Mouse (Mus musculus) midbrain, postnatal 0 days (tissue): ENCODE measurements around the gene Cbx1. TPM values are rescaled to one million over a fixed set of nuclear protein-coding genes. Genes with fewer than 3 reads are reported as not detected.

Experiments
- ATAC-seq: fragments of 200-750 bp; cut with Nextera tagmentation; 2 replicates; pipeline ENCODE4 v1.8.0; 2017; ENCODE audit warnings: moderate number of reproducible peaks, mild to moderate bottlenecking, moderate TSS enrichment, moderate library complexity; ENCODE audit not compliant: low FRiP score
- DNase-seq: peaks from one replicate; pipeline ENCODE4 v3.0.0-alpha.2; 2015; ENCODE audit warnings: low spot score
- H3K27ac ChIP-seq: fragments of 300-500 bp; sonication (generic); 2 replicates; pipeline ENCODE4 v1.5.1; 2014; ENCODE audit warnings: low read depth, mild to moderate bottlenecking, low read length, mixed read lengths
- H3K27me3 ChIP-seq: fragments of 300-500 bp; sonication (generic); 2 replicates; pipeline ENCODE4 v1.6.1; 2014; ENCODE audit warnings: low read length, control low read depth, mixed read lengths; ENCODE audit not compliant: insufficient read depth
- H3K36me3 ChIP-seq: fragments of 300-500 bp; sonication (generic); 2 replicates; pipeline ENCODE4 v1.6.1; 2014; ENCODE audit warnings: low read length, control low read depth, mixed read lengths; ENCODE audit not compliant: insufficient read depth
- H3K4me1 ChIP-seq: fragments of 300-500 bp; sonication (generic); 2 replicates; pipeline ENCODE4 v1.6.1; 2014; ENCODE audit warnings: mild to moderate bottlenecking, control low read depth, antibody characterized with exemption, low read length, mixed read lengths; ENCODE audit not compliant: insufficient read depth
- H3K4me2 ChIP-seq: fragments of 300-500 bp; sonication (generic); 2 replicates; pipeline ENCODE4 v1.6.1; 2014; ENCODE audit warnings: low read depth, mild to moderate bottlenecking, low read length, mixed read lengths; ENCODE audit not compliant: poor library complexity, severe bottlenecking
- H3K4me3 ChIP-seq: fragments of 300-500 bp; sonication (generic); 2 replicates; pipeline ENCODE4 v1.5.1; 2014; ENCODE audit warnings: low read depth, mild to moderate bottlenecking, low read length, moderate library complexity
- H3K9ac ChIP-seq: fragments of 300-500 bp; sonication (generic); replicated peaks from 2 replicates; pipeline ENCODE4 v1.6.1; 2014; ENCODE audit warnings: mild to moderate bottlenecking, low read length, moderate library complexity, mixed read lengths; ENCODE audit not compliant: poor library complexity, severe bottlenecking
- H3K9me3 ChIP-seq: fragments of 300-500 bp; sonication (generic); 2 replicates; pipeline ENCODE4 v1.6.1; 2016; ENCODE audit warnings: low read length, control low read depth
- CTCF ChIP-seq: IDR thresholded peaks from 2 replicates; pipeline ENCODE4 v1.5.1; 2016; ENCODE audit warnings: antibody characterized with exemption, mild to moderate bottlenecking
- whole genome bisulfite sequencing: fragments of 180-500 bp; shearing (Covaris S2); extraction: QIAGEN DNeasy Blood & Tissue Kit; methylation state at CpG from one replicate; pipeline ENCODE4 v1.1.7; 2014; 5-methylcytosine and 5-hydroxymethylcytosine counted together
- polyA plus RNA-seq: library from polyadenylated mRNA; unstranded; fragments of >200 nt; fragmentation: Nextera tagmentation; extraction: Ambion mirVana; gene quantifications from 2 replicates; pipeline ENCODE4 v1.2.1, GENCODE M21; 2015
- total RNA-seq: library from RNA; depleted of rRNA; stranded (reverse); fragments of >200 nt; gene quantifications from 2 replicates; pipeline ENCODE4 v1.2.3, GENCODE M21; 2014

Gene Cbx1
- total and polyA plus RNA-seq, 2 experiments from 2014 or later: 29.0 to 53.2 TPM

DNA sequence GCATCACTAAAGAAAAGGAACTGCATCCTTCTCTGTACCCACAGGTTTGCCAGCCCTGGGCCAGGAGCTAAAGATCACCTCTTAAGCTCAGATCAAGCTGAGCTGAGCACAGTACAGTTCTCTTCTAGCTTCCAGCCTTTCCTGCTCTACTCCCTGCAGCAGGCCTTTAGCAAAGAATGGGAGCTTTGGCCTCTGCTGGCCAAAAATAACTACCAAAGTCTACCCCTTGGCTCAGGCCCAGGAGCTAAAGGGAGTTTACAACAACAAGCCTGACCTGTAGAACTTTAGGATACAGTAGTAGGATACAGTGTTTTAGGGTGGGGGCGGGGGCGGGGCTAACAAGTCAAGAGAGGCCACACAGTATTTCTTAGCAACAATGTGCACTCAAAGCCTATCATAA, 37.6 kb downstream of the Cbx1 start:
- Histone ChIP-seq H3K9ac (peak overlapping the region; percentile 34; the same call in 1 of the 2 replicates), H3K4me1 (peaks cover 25% of the 10 kb centered on the region), H3K27me3 (no peaks in the 10 kb centered on the region), H3K4me2 (peak overlapping the region; percentile 36), H3K27ac (no peak overlapping the region), H3K9me3 (no peaks in the 10 kb centered on the region), H3K36me3 (peaks cover 13% of the 10 kb centered on the region), H3K4me3 (no peak overlapping the region)
- WGBS: 84% methylated on average over 2 of the region's 2 CpGs
- ATAC-seq: no peak
- no peak for TF ChIP-seq CTCF
- DNase-seq: no peak

- 0 out of 2 replicates have a peak overlapping the region, but pooled peaks have one; percentile 1 for H3K4me3 ChIP-seq
- no peaks in the 10 kb centered on the region for H3K27me3 ChIP-seq
- H3K36me3 ChIP-seq: peaks cover 7% of the 10 kb centered on the region; the same call in 1 of the 2 replicates
- TF ChIP-seq CTCF: no peak
- H3K27ac ChIP-seq: no peak overlapping the region
- ATAC-seq (no peak), DNase-seq (no peak)
- no peaks in the 10 kb centered on the region for H3K9me3 ChIP-seq
- peak overlapping the region; percentile 34; the same call in 1 of the 2 replicates for H3K9ac ChIP-seq
- peak overlapping the region; percentile 36; the same call in 1 of the 2 replicates for H3K4me2 ChIP-seq
- 79% methylated on average over 12 of the region's 12 CpGs for WGBS
- peaks cover 25% of the 10 kb centered on the region for H3K4me1 ChIP-seq
These were observed 38.2 kb downstream of the Cbx1 start for GRCm38 (mm10) chr11:96827062-96827581.

DNA sequence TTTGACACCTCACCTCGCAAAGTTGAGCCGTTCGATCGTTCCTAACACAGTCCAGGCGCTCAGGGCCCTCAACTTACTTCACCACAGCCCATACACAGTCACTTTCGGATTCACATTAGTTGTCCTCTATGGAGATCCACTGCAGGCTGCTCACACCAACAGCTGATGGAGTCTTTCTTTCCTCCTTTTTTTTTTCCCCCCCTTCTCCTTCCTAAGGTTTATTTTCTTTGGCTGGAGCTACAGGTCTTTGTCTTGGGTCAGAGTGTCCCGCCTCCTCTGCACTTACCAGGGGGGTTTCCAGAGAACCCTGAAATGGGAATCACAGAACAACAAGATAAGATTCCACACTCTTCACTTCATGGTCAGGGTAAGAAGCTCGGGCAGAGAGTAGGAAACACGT, 39.0 kb downstream of the Cbx1 start:
- Histone ChIP-seq H3K27ac (no peak overlapping the region), H3K9ac (no peak overlapping the region), H3K9me3 (no peaks in the 10 kb centered on the region), H3K36me3 (peaks cover 7% of the 10 kb centered on the region; the same call in 1 of the 2 replicates), H3K4me2 (peak overlapping the region; percentile 1; the same call in 1 of the 2 replicates), H3K4me1 (peaks cover 25% of the 10 kb centered on the region), H3K4me3 (no peak overlapping the region), H3K27me3 (no peaks in the 10 kb centered on the region)
- whole genome bisulfite sequencing: 77% methylated on average over 9 of the region's 9 CpGs
- no peak for DNase-seq
- ATAC-seq: no peak
- no peak for TF ChIP-seq CTCF

DNA sequence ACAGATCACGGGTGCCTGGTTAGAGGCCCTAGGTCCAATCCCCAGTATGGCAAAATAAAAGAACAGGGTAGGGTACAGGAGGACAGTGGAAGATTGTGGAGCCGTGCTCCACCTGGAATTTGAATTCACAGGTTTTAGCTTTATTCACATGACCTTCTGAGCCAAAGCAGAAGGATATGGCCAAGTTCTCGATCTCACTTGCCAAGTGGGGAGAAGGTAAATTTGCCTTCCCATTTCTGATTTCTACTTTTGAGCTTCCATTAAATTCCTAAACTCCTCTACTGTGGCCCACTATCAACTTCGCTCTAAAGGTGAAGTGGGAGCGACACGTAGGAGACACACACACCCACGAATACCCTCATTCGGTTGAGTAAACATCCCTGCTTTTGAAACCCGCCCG, 40.0 kb downstream of the Cbx1 start:
- Histone ChIP-seq H3K4me3 (peak overlapping the region; percentile 87), H3K27ac (no peak overlapping the region), H3K9me3 (no peaks in the 10 kb centered on the region), H3K4me1 (peaks cover 25% of the 10 kb centered on the region), H3K36me3 (peaks cover 7% of the 10 kb centered on the region; the same call in 1 of the 2 replicates), H3K27me3 (no peaks in the 10 kb centered on the region), H3K4me2 (peak overlapping the region; percentile 84), H3K9ac (peak overlapping the region; percentile 92)
- 16% methylated on average over 10 of the region's 10 CpGs for WGBS
- DNase-seq (no peak), ATAC-seq (no peak)
- TF ChIP-seq CTCF: no peak

GRCm38 (mm10) chr11:96829403-96829812, 40.5 kb downstream of the Cbx1 start:
- H3K4me2 ChIP-seq: peak overlapping the region; percentile 84
- H3K9me3 ChIP-seq: no peaks in the 10 kb centered on the region
- peak overlapping the region; percentile 87 for H3K4me3 ChIP-seq
- WGBS: under 1% methylated on average over 33 of the region's 33 CpGs
- DNase-seq (peak; percentile 60), ATAC-seq (peak; percentile 51)
- peaks cover 7% of the 10 kb centered on the region; the same call in 1 of the 2 replicates for H3K36me3 ChIP-seq
- H3K27me3 ChIP-seq: no peaks in the 10 kb centered on the region
- peaks cover 21% of the 10 kb centered on the region for H3K4me1 ChIP-seq
- no peak; the same call in 1 of the 2 replicates for TF ChIP-seq CTCF
- H3K27ac ChIP-seq: peak overlapping the region; percentile 94
- H3K9ac ChIP-seq: peak overlapping the region; percentile 92

DNA sequence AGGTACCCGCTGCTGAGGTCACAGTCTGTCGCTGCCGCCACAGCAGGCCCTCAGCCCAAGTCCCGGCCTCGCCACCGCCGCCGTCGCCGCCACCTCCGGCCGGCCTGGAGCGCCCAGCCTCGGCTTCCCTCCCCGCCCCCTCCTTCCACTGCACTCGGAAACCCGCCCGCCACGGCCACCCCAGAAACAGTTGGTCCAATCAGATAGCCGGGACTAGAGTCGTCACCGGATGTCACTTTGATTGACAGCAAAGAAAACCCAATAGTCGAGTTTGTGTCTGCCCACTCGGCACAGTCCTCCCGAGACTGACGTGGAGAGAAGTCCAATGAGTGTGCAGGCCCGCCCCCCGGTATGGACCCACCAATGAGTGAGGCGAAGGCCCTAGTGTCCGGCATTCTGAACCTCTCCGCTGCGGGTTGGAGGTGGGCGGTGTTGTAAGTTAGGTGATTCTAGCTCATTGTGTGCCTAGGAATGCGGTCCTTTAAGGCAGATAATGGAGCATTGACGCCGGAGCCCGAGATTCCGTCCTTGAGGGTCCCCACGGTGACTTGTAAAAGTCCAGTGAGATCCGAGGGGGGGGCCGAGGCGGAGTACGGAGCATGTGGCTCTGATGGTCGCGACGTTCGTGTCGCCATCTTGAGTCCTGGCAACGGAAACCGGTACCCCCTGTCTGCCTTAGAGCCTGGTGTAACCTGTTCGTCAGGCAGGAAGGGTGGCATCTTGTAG, 41.0 kb downstream of the Cbx1 start, which contains the start of gene Nfe2l1:
TSS of gene Nfe2l1 (minus strand) at position 156 of the 726 bp plus-strand sequence.
- peak within 1 kb of the TSS; percentile 92 for H3K9ac ChIP-seq
- 0% methylated on average over 50 of the region's 51 CpGs for WGBS
- no peaks in the 10 kb centered on the region for H3K9me3 ChIP-seq
- peak within 1 kb of the TSS; percentile 94 for H3K27ac ChIP-seq
- peak within 1 kb of the TSS; percentile 87 for H3K4me3 ChIP-seq
- peak; percentile 99 for ATAC-seq
- TF ChIP-seq CTCF: peak; percentile 46
- peak; percentile 100 for DNase-seq
- H3K36me3 ChIP-seq: peaks cover 7% of the 10 kb centered on the region; the same call in 1 of the 2 replicates
- no peaks in the 10 kb centered on the region for H3K27me3 ChIP-seq
- peak within 1 kb of the TSS; percentile 84 for H3K4me2 ChIP-seq
- H3K4me1 ChIP-seq: peaks cover 16% of the 10 kb centered on the region
